Mouse (Mus musculus) kidney, embryonic 15.5 days (tissue): ENCODE measurements around the gene Rfc5. TPM values are rescaled to one million over a fixed set of nuclear protein-coding genes. Genes with fewer than 3 reads are reported as not detected.
"Not testable (repeated sequence)": the region's sequence is repeated elsewhere in the genome, so short reads cannot be mapped to it uniquely, and the experiment has no call there.

Experiments
- ATAC-seq: fragments of 200-750 bp; cut with Nextera tagmentation; replicated peaks from 2 replicates; pipeline ENCODE4 v1.8.0; 2017; ENCODE audit warnings: moderate TSS enrichment; ENCODE audit not compliant: low FRiP score
- H3K27ac ChIP-seq: fragments of 300-500 bp; sonication (generic); 2 replicates; pipeline ENCODE4 v1.5.1; 2015; ENCODE audit warnings: mild to moderate bottlenecking, inconsistent platforms
- H3K27me3 ChIP-seq: fragments of 300-500 bp; sonication (generic); 2 replicates; pipeline ENCODE4 v1.6.1; 2015; ENCODE audit warnings: inconsistent platforms
- H3K36me3 ChIP-seq: fragments of 300-500 bp; sonication (generic); 2 replicates; pipeline ENCODE4 v1.6.1; 2015; ENCODE audit warnings: inconsistent platforms
- H3K4me1 ChIP-seq: fragments of 300-500 bp; sonication (generic); 2 replicates; pipeline ENCODE4 v1.6.1; 2015; ENCODE audit warnings: inconsistent platforms
- H3K4me2 ChIP-seq: fragments of 300-500 bp; sonication (generic); 2 replicates; pipeline ENCODE4 v1.6.1; 2015; ENCODE audit warnings: moderate library complexity, mild to moderate bottlenecking, inconsistent platforms
- H3K4me3 ChIP-seq: fragments of 300-500 bp; sonication (generic); replicated peaks from 2 replicates; pipeline ENCODE4 v1.5.1; 2015; ENCODE audit warnings: mild to moderate bottlenecking, inconsistent platforms
- H3K9ac ChIP-seq: fragments of 300-500 bp; sonication (generic); 2 replicates; pipeline ENCODE4 v1.6.1; 2015; ENCODE audit warnings: mild to moderate bottlenecking, inconsistent platforms
- H3K9me3 ChIP-seq: fragments of 300-500 bp; sonication (generic); replicated peaks from 2 replicates; pipeline ENCODE4 v1.6.1; 2016; ENCODE audit warnings: inconsistent platforms
- WGBS: fragments of 180-500 bp; shearing (Covaris S2); methylation state at CpG from one replicate; pipeline ENCODE4 v1.1.7; 2015; ENCODE audit warnings: mixed read lengths; 5-methylcytosine and 5-hydroxymethylcytosine counted together
- polyA plus RNA-seq: library from polyadenylated mRNA; unstranded; fragments of >200 nt; fragmentation: Nextera tagmentation; extraction: Ambion mirVana; gene quantifications from 2 replicates; pipeline ENCODE4 v1.2.1, GENCODE M21; 2015

Gene Rfc5
- polyA plus RNA-seq, 1 experiment from 2014 or later = 128 TPM

GRCm38 (mm10) chr5:117344496-117344895, 44.4 kb downstream of the Rfc5 start:
- WGBS = 86% methylated on average over 5 of the region's 5 CpGs
- not testable (repeated sequence) for ATAC-seq, H3K9ac ChIP-seq, H3K9me3 ChIP-seq, H3K4me1 ChIP-seq, H3K27me3 ChIP-seq, H3K4me3 ChIP-seq, H3K4me2 ChIP-seq, H3K27ac ChIP-seq
- H3K36me3 ChIP-seq = peaks cover 32% of the 10 kb centered on the region

GRCm38 (mm10) chr5:117341896-117342295, 47.0 kb downstream of the Rfc5 start:
- H3K27me3 ChIP-seq = no peaks in the 10 kb centered on the region
- peaks cover 37% of the 10 kb centered on the region for H3K36me3 ChIP-seq
- no peak overlapping the region for H3K4me2 ChIP-seq
- no peaks in the 10 kb centered on the region for H3K9me3 ChIP-seq
- H3K4me3 ChIP-seq = no peak overlapping the region
- ATAC-seq = no peak
- H3K4me1 ChIP-seq = peaks cover 8% of the 10 kb centered on the region; the same call in 1 of the 2 replicates
- no peak overlapping the region for H3K9ac ChIP-seq
- H3K27ac ChIP-seq = no peak overlapping the region
- WGBS = 45% methylated on average over 6 of the region's 6 CpGs

GRCm38 (mm10) chr5:117340081-117340480, 48.8 kb downstream of the Rfc5 start:
- Histone ChIP-seq H3K27ac (no peak overlapping the region), H3K27me3 (no peaks in the 10 kb centered on the region), H3K4me3 (no peak overlapping the region), H3K36me3 (peaks cover 50% of the 10 kb centered on the region), H3K9ac (no peak overlapping the region), H3K4me2 (no peak overlapping the region), H3K9me3 (no peaks in the 10 kb centered on the region), H3K4me1 (no peaks in the 10 kb centered on the region)
- WGBS = 80% methylated on average over 6 of the region's 6 CpGs
- no peak for ATAC-seq

GRCm38 (mm10) chr5:117338503-117338902, 50.3 kb downstream of the Rfc5 start:
- H3K4me1 ChIP-seq = no peaks in the 10 kb centered on the region
- no peak for ATAC-seq
- H3K9me3 ChIP-seq = no peaks in the 10 kb centered on the region
- 82% methylated on average over 8 of the region's 8 CpGs for WGBS
- H3K4me2 ChIP-seq = no peak overlapping the region
- H3K27ac ChIP-seq = no peak overlapping the region
- no peaks in the 10 kb centered on the region for H3K27me3 ChIP-seq
- H3K4me3 ChIP-seq = no peak overlapping the region
- H3K9ac ChIP-seq = no peak overlapping the region
- peaks cover 46% of the 10 kb centered on the region for H3K36me3 ChIP-seq

GRCm38 (mm10) chr5:117337999-117338398, 50.8 kb downstream of the Rfc5 start:
- H3K4me1 ChIP-seq = no peaks in the 10 kb centered on the region
- no peak overlapping the region for H3K4me3 ChIP-seq
- no peaks in the 10 kb centered on the region for H3K9me3 ChIP-seq
- no peak overlapping the region for H3K4me2 ChIP-seq
- no peaks in the 10 kb centered on the region for H3K27me3 ChIP-seq
- WGBS = 92% methylated on average over 10 of the region's 10 CpGs
- no peak overlapping the region for H3K27ac ChIP-seq
- no peak overlapping the region for H3K9ac ChIP-seq
- ATAC-seq = no peak
- H3K36me3 ChIP-seq = peaks cover 45% of the 10 kb centered on the region

GRCm38 (mm10) chr5:117330457-117330856, 58.4 kb downstream of the Rfc5 start:
- 78% methylated on average over 7 of the region's 7 CpGs for WGBS
- Histone ChIP-seq H3K27ac (no peak overlapping the region), H3K27me3 (no peaks in the 10 kb centered on the region), H3K4me3 (no peak overlapping the region), H3K9me3 (no peaks in the 10 kb centered on the region), H3K36me3 (peaks cover 9% of the 10 kb centered on the region), H3K4me2 (no peak overlapping the region), H3K9ac (no peak overlapping the region), H3K4me1 (peaks cover 9% of the 10 kb centered on the region; the same call in 1 of the 2 replicates)
- no peak for ATAC-seq

Other genes with a start within 250 kb of the Rfc5 start
- gene Pebp1, start 101.4 kb downstream of the Rfc5 start, polyA plus RNA-seq = 760 and 766 TPM in 2 replicates
- gene Vsig10, start 70.0 kb downstream of the Rfc5 start, polyA plus RNA-seq = 14.2 and 15.9 TPM in 2 replicates
- 67.7 and 69.5 TPM in 2 replicates for gene Wsb2, start 31.7 kb downstream of the Rfc5 start, polyA plus RNA-seq
- gene Ksr2, start 25.0 kb upstream of the Rfc5 start, polyA plus RNA-seq = 0.67 and 0.73 TPM in 2 replicates